Mouse (Mus musculus) CH12.LX (cell line): ENCODE results near the gene Lama1. TPM values are rescaled to one million over a fixed set of nuclear protein-coding genes. Genes with fewer than 3 reads are reported as not detected.

ENCODE experiments used
- DNase-seq: peaks from one replicate; pipeline ENCODE4 v3.0.0-alpha.2; 2013; ENCODE audit errors: extremely low read depth
- H3K27ac ChIP-seq: 2 replicates; pipeline ENCODE4 v1.5.1; 2012; ENCODE audit warnings: low read depth, mild to moderate bottlenecking, control low read depth, moderate library complexity; ENCODE audit not compliant: insufficient read depth
- H3K27me3 ChIP-seq: replicated peaks from 2 replicates; pipeline ENCODE3; 2012; ENCODE audit warnings: inconsistent platforms
- H3K36me3 ChIP-seq, 2 experiments: replicated peaks in 1 of 2; 2 replicates each; pipeline versions ENCODE3 to v1.6.1; 2012; ENCODE audit warnings: inconsistent platforms in 1 of 2, low read length in 1 of 2, mild to moderate bottlenecking in 1 of 2, mixed read lengths in 1 of 2, moderate library complexity in 1 of 2; ENCODE audit not compliant: control insufficient read depth in 1 of 2, insufficient read depth in 1 of 2
- H3K4me1 ChIP-seq, 2 experiments: 2 replicates each; pipeline ENCODE4 v1.6.1; 2012; ENCODE audit warnings: inconsistent platforms in 1 of 2, moderate library complexity in 1 of 2; ENCODE audit not compliant: insufficient read depth in 2 of 2, control insufficient read depth in 1 of 2
- H3K4me2 ChIP-seq: 2 replicates; pipeline ENCODE4 v1.6.1; 2012; ENCODE audit warnings: low read depth, mild to moderate bottlenecking, control low read depth; ENCODE audit not compliant: poor library complexity, insufficient read depth, severe bottlenecking
- H3K4me3 ChIP-seq, 3 experiments: fragments of 150-350 bp in 1 of 3; sonication (generic) in 1 of 3; replicated peaks in 1 of 3; 2 replicates each; pipeline versions ENCODE3 to v1.5.1; 2011 to 2012; ENCODE audit warnings: low read depth in 2 of 3, low read length in 2 of 3, mild to moderate bottlenecking in 2 of 3, moderate library complexity in 2 of 3, control low read depth in 1 of 3, improper control_type of control experiment in 1 of 3, inconsistent platforms in 1 of 3, mixed read lengths in 1 of 3; ENCODE audit not compliant: poor library complexity in 1 of 3
- H3K79me2 ChIP-seq: replicated peaks from 2 replicates; pipeline ENCODE4 v1.6.1; 2012; ENCODE audit warnings: mild to moderate bottlenecking, moderate library complexity; ENCODE audit not compliant: control insufficient read depth, poor library complexity, insufficient read depth, severe bottlenecking; ENCODE audit errors: extremely low read depth
- H3K9ac ChIP-seq: 2 replicates; pipeline ENCODE4 v1.6.1; 2012; ENCODE audit warnings: low read depth, mild to moderate bottlenecking, control low read depth, moderate library complexity; ENCODE audit not compliant: insufficient read depth
- H3K9me3 ChIP-seq: replicated peaks from 2 replicates; pipeline ENCODE3; 2012; ENCODE audit warnings: low read length, inconsistent platforms, mixed read lengths
- CHD1 ChIP-seq: IDR thresholded peaks from 2 replicates; pipeline ENCODE4 v1.6.1; 2012; ENCODE audit warnings: low read depth, low read length, improper control_type of control experiment, inconsistent platforms
- CTCF ChIP-seq, 2 experiments: IDR thresholded peaks in 1 of 2; conservative IDR thresholded peaks in 1 of 2; 2 replicates each; pipeline ENCODE4 v1.5.1; 2011 to 2012; ENCODE audit warnings: low read depth in 2 of 2, low read length in 2 of 2, improper control_type of control experiment in 1 of 2, inconsistent platforms in 1 of 2, mild to moderate bottlenecking in 1 of 2, moderate library complexity in 1 of 2
- E2F4 ChIP-seq: IDR thresholded peaks from 2 replicates; pipeline ENCODE4 v1.6.1; 2011; ENCODE audit warnings: low read depth, low read length, improper control_type of control experiment; ENCODE audit not compliant: insufficient replicate concordance
- ELF1 ChIP-seq: IDR thresholded peaks from 2 replicates; pipeline ENCODE4 v1.6.1; 2014; ENCODE audit warnings: low read depth, mild to moderate bottlenecking, inconsistent platforms, low read length, improper control_type of control experiment
- EP300 ChIP-seq: IDR thresholded peaks from 2 replicates; pipeline ENCODE4 v1.6.1; 2011; ENCODE audit warnings: low read length, improper control_type of control experiment
- GABPA ChIP-seq: IDR thresholded peaks from 2 replicates; pipeline ENCODE4 v1.6.1; 2012; ENCODE audit warnings: low read depth, low read length, improper control_type of control experiment, inconsistent platforms; ENCODE audit not compliant: insufficient replicate concordance
- HCFC1 ChIP-seq: IDR thresholded peaks from 2 replicates; pipeline ENCODE4 v1.6.1; 2012; ENCODE audit warnings: low read depth, mild to moderate bottlenecking, inconsistent platforms, low read length, improper control_type of control experiment
- IRF4 ChIP-seq: IDR thresholded peaks from 2 replicates; pipeline ENCODE4 v1.6.1; 2014; ENCODE audit warnings: low read depth, mild to moderate bottlenecking, inconsistent platforms, low read length, improper control_type of control experiment
- JUN ChIP-seq: IDR thresholded peaks from 2 replicates; pipeline ENCODE4 v1.6.1; 2011; ENCODE audit warnings: low read depth, mild to moderate bottlenecking, low read length, improper control_type of control experiment, moderate library complexity; ENCODE audit not compliant: insufficient read depth
- JUND ChIP-seq: conservative IDR thresholded peaks from 2 replicates; pipeline ENCODE4 v1.6.1; 2011; ENCODE audit warnings: low read depth, low read length, improper control_type of control experiment
- MXI1 ChIP-seq: IDR thresholded peaks from 2 replicates; pipeline ENCODE4 v1.6.1; 2011; ENCODE audit warnings: mild to moderate bottlenecking, low read depth, low read length, improper control_type of control experiment
- MYC ChIP-seq: IDR thresholded peaks from 2 replicates; pipeline ENCODE4 v1.6.1; 2011; ENCODE audit warnings: low read depth, mild to moderate bottlenecking, improper control_type of control experiment, low read length
- NRF1 ChIP-seq: IDR thresholded peaks from 2 replicates; pipeline ENCODE4 v1.6.1; 2014; ENCODE audit warnings: low read depth, mild to moderate bottlenecking, inconsistent platforms, low read length, improper control_type of control experiment, moderate library complexity
- PAX5 ChIP-seq: IDR thresholded peaks from 2 replicates; pipeline ENCODE4 v1.6.1; 2012; ENCODE audit warnings: low read length, inconsistent platforms, mixed read lengths
- RAD21 ChIP-seq: IDR thresholded peaks from 2 replicates; pipeline ENCODE4 v1.6.1; 2011; ENCODE audit warnings: low read depth, mild to moderate bottlenecking, low read length, improper control_type of control experiment, moderate library complexity
- RCOR1 ChIP-seq: conservative IDR thresholded peaks from 2 replicates; pipeline ENCODE4 v1.6.1; 2012; ENCODE audit warnings: low read depth, mild to moderate bottlenecking, inconsistent platforms, low read length, improper control_type of control experiment
- TBP ChIP-seq: conservative IDR thresholded peaks from 2 replicates; pipeline ENCODE4 v1.6.1; 2011; ENCODE audit warnings: low read depth, low read length, improper control_type of control experiment
- USF1 ChIP-seq: IDR thresholded peaks from 2 replicates; pipeline ENCODE4 v1.6.1; 2014; ENCODE audit warnings: low read depth, mild to moderate bottlenecking, inconsistent platforms, low read length, improper control_type of control experiment
- ZC3H11A ChIP-seq: IDR thresholded peaks from 2 replicates; pipeline ENCODE4 v1.6.1; 2012; ENCODE audit warnings: low read depth, mild to moderate bottlenecking, inconsistent platforms, low read length, improper control_type of control experiment
- ZMIZ1 ChIP-seq: IDR thresholded peaks from 2 replicates; pipeline ENCODE4 v1.6.1; 2012; ENCODE audit warnings: low read depth, mild to moderate bottlenecking, inconsistent platforms, low read length, improper control_type of control experiment
- dilution Hi-C: fragments of 300-500 bp; cut with MboI; formaldehyde crosslinking; loops from 2 replicates; pipeline ENCODE4 v1.14.3; 2020; ENCODE audit warnings: low sequenced_read_pairs; ENCODE audit not compliant: extremely low pct_unique_long_range_greater_than_20kb, extremely low pct_ligation_motif_present
- in situ Hi-C: fragments of 300-500 bp; cut with MboI; formaldehyde crosslinking; loops from 3 replicates; pipeline ENCODE4 v1.14.3; 2019; ENCODE audit warnings: low sequenced_read_pairs, low pct_ligation_motif_present, low pct_unique_long_range_greater_than_20kb, mixed read lengths
- polyA plus RNA-seq: library from polyadenylated mRNA; unstranded; fragments of >175 nt; gene quantifications from 2 replicates; pipeline ENCODE4 v1.2.1, GENCODE M21; 2012; ENCODE audit warnings: low read depth; ENCODE audit not compliant: insufficient read length
- total RNA-seq, 2 experiments: library from RNA; depleted of rRNA; stranded (reverse); fragments of 300-350 nt in 1 of 2; fragments of >200 nt in 1 of 2; gene quantifications; 2 replicates each; pipeline ENCODE4 v1.2.3; 2012 to 2014

Gene Lama1
- total and polyA plus RNA-seq, 3 experiments = not detected

DNA sequence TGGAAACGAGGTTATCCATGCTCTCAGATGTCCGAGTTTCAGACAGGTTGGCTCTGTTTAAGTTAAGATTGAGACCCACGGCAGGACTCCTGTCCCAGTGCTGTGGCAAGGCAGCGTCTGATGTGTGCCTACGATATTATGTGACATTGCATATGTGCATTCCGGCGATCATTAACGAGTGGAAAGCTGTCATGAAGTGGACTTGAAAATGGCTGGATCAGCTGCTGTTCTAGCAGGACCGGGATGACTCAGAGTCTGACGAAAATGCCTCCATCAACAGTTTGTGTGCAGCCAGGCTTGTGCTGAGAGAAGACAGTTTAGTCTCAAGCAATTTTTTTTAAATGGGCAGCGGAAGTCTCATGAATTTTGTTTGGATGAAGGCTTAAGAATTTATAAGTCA, 34.9 kb downstream of the Lama1 start:
- no peak overlapping the region for H3K9ac ChIP-seq
- no peaks in the 10 kb centered on the region for H3K79me2 ChIP-seq
- DNase-seq = no peak
- no peaks in the 10 kb centered on the region for H3K27me3 ChIP-seq
- in situ Hi-C loops (no loop called here), dilution Hi-C loops (no loop called here)
- no peak overlapping the region for H3K4me3 ChIP-seq
- no peak overlapping the region for H3K27ac ChIP-seq
- no peak overlapping the region for H3K4me2 ChIP-seq
- H3K4me1 ChIP-seq = no peaks in the 10 kb centered on the region
- TF ChIP-seq GABPA = no peak
- no peak for TF ChIP-seq TBP
- TF ChIP-seq ELF1 = no peak
- no peak for TF ChIP-seq ZC3H11A
- no peak for TF ChIP-seq CHD1
- TF ChIP-seq JUN = no peak
- no peak for TF ChIP-seq E2F4
- no peak for TF ChIP-seq USF1
- no peak for TF ChIP-seq IRF4
- peaks cover 90% of the 10 kb centered on the region for H3K9me3 ChIP-seq
- no peaks in the 10 kb centered on the region for H3K36me3 ChIP-seq

DNA sequence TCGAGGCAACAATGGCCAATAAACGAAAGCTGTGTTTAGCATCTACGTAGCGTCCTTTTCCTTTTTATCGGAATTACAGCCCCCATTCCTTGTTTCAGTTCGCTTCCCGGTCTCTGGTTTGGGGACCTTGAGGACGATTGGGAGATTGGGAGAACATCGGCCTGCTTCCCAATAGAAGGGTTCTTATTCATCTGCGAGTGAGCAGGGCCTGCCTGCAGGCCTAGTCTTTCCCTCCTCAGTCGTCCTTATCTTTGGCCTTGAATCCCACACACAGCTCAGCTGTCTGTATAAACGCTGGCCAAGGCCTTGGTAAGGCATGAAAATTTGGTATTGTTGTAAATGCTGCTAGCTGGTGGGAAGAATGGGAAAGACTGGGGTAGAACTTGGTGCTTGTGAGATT, 36.5 kb downstream of the Lama1 start:
- in situ Hi-C loops (no loop called here), dilution Hi-C loops (no loop called here)
- no peak for DNase-seq
- H3K9me3 ChIP-seq = peaks cover 94% of the 10 kb centered on the region
- no peaks in the 10 kb centered on the region for H3K27me3 ChIP-seq
- no peak overlapping the region for H3K4me3 ChIP-seq
- TF ChIP-seq EP300 (no peak), NRF1 (no peak), HCFC1 (no peak), ZMIZ1 (no peak), CTCF (conservative IDR thresholded peaks at IDR 0.05 in 1 of 2, IDR thresholded peaks at IDR 0.05 in 1 of 2; ENCODE audit: low read depth in 2 of 2, low read length in 2 of 2) (no peak), RCOR1 (no peak), JUND (no peak), MXI1 (no peak), IRF4 (no peak), PAX5 (no peak), USF1 (no peak), MYC (no peak), RAD21 (no peak)
- no peaks in the 10 kb centered on the region for H3K4me1 ChIP-seq
- H3K36me3 ChIP-seq = no peaks in the 10 kb centered on the region
- no peaks in the 10 kb centered on the region for H3K79me2 ChIP-seq
- H3K9ac ChIP-seq = no peak overlapping the region
- H3K4me2 ChIP-seq = no peak overlapping the region
- H3K27ac ChIP-seq = no peak overlapping the region
